30 mouse cellular contexts compared by ENCODE assay signal in the genomic region with DNA sequence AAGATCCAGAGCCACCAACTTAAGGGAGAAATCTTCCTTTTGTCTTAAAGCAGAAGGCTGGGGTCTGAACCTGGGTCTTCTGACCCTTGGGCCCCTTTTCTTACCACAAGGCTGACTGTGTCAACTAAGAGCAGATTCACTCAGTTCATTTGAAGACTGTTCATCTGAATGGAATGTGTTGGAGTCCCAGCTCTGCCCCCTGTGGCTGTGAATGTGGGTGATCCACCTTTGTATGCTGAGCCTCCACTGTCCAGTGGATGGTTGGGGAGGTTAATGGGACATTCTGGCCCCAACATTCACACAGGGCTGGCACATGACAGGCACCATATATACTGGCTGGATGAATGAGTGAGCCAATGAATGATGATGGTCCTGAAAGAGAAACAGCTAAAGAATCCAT. TPM values are rescaled to one million over a fixed set of nuclear protein-coding genes. Genes with fewer than 3 reads are reported as not detected.
DNase-seq lines count a peak whose midpoint lies in the region; ATAC-seq and TF ChIP-seq lines count a peak whose summit lies in the region.
"Had no signal": no experiment of that assay in that cellular context is flagged by ENCODE, and none has a peak within 500 bp of the region (broad histone marks: within the 10 kb centered on the region; RNA-seq: fewer than 3 reads in every experiment).

No protein-coding gene starts in this region.

- H3K4me1 ChIP-seq in hindbrain, embryonic 16.5 days (ENCODE audit: control insufficient read depth, insufficient read depth, low read depth, low read length): peaks cover 5% of the 10 kb centered on the region; the same call in 1 of the 2 replicates
- H3K4me1 ChIP-seq in hindbrain, embryonic 14.5 days (replicated peaks; ENCODE audit: control insufficient read depth, insufficient read depth, low read length): no peaks in the 10 kb centered on the region
- no peaks in the 10 kb centered on the region for H3K4me1 ChIP-seq in midbrain, embryonic 11.5 days (ENCODE audit: control insufficient read depth, insufficient read depth, low read length)
- H3K4me1 ChIP-seq in midbrain, embryonic 14.5 days (ENCODE audit: control insufficient read depth, insufficient read depth, low read length): no peaks in the 10 kb centered on the region
- H3K4me1 ChIP-seq in stomach, postnatal 0 days (replicated peaks; ENCODE audit: control insufficient read depth, insufficient read depth): no peaks in the 10 kb centered on the region
- H3K4me1 ChIP-seq: embryonic facial prominence, embryonic 12.5 days; embryonic facial prominence, embryonic 15.5 days; heart, embryonic 12.5 days; heart, embryonic 15.5 days had no signal

- TF ChIP-seq CTCF in stomach, postnatal 0 days (IDR thresholded peaks at IDR 0.05; ENCODE audit: low read depth): peak; percentile 31

- no peaks in the 10 kb centered on the region for H3K9me3 ChIP-seq in hindbrain, embryonic 16.5 days (ENCODE audit: control insufficient read depth, low read length)
- no peaks in the 10 kb centered on the region for H3K9me3 ChIP-seq in hindbrain, embryonic 14.5 days (ENCODE audit: control insufficient read depth, low read length)
- no peaks in the 10 kb centered on the region for H3K9me3 ChIP-seq in midbrain, embryonic 11.5 days (ENCODE audit: control insufficient read depth, low read length)
- H3K9me3 ChIP-seq in midbrain, embryonic 14.5 days (ENCODE audit: control insufficient read depth, low read length): no peaks in the 10 kb centered on the region
- H3K9me3 ChIP-seq in stomach, postnatal 0 days (ENCODE audit: control insufficient read depth, low read length): no peaks in the 10 kb centered on the region
- H3K9me3 ChIP-seq: embryonic facial prominence, embryonic 12.5 days; embryonic facial prominence, embryonic 15.5 days; heart, embryonic 12.5 days; heart, embryonic 15.5 days; hindbrain, embryonic 10.5 days; hindbrain, embryonic 13.5 days had no signal

- H3K36me3 ChIP-seq in hindbrain, embryonic 16.5 days (ENCODE audit: control insufficient read depth, insufficient read depth, low read length): no peaks in the 10 kb centered on the region
- no peaks in the 10 kb centered on the region for H3K36me3 ChIP-seq in hindbrain, embryonic 14.5 days (replicated peaks; ENCODE audit: control insufficient read depth, insufficient read depth)
- H3K36me3 ChIP-seq in midbrain, embryonic 11.5 days (ENCODE audit: control insufficient read depth, insufficient read depth, low read length): no peaks in the 10 kb centered on the region
- no peaks in the 10 kb centered on the region for H3K36me3 ChIP-seq in midbrain, embryonic 14.5 days (ENCODE audit: control insufficient read depth, insufficient read depth, low read length)
- no peaks in the 10 kb centered on the region for H3K36me3 ChIP-seq in stomach, postnatal 0 days (ENCODE audit: control insufficient read depth, insufficient read depth, low read length)
- H3K36me3 ChIP-seq: heart, embryonic 12.5 days; heart, embryonic 15.5 days; hindbrain, embryonic 13.5 days had no signal

- no peak overlapping the region for H3K4me2 ChIP-seq in hindbrain, embryonic 16.5 days (ENCODE audit: low read length)
- H3K4me2 ChIP-seq in hindbrain, embryonic 14.5 days (replicated peaks): no peak overlapping the region
- H3K4me2 ChIP-seq in midbrain, embryonic 11.5 days: no peak overlapping the region
- no peak overlapping the region for H3K4me2 ChIP-seq in midbrain, embryonic 14.5 days (ENCODE audit: low read length)
- H3K4me2 ChIP-seq in stomach, postnatal 0 days (replicated peaks; ENCODE audit: low read depth): no peak overlapping the region
- H3K4me2 ChIP-seq: embryonic facial prominence, embryonic 12.5 days; embryonic facial prominence, embryonic 15.5 days; heart, embryonic 12.5 days; heart, embryonic 15.5 days; hindbrain, embryonic 13.5 days had no signal

- DNase-seq in hindbrain, embryonic 14.5 days (ENCODE audit: low spot score): no peak
- DNase-seq in midbrain, embryonic 11.5 days (ENCODE audit: low spot score, missing footprints): peak; percentile 61
- no peak for DNase-seq in midbrain, embryonic 14.5 days
- DNase-seq in NIH3T3 (ENCODE audit: low read depth): peak; percentile 51
- no peak for DNase-seq in stomach, postnatal 0 days (ENCODE audit: low spot score)
- no peak for DNase-seq in right cerebral cortex, adult 18-20 months
- DNase-seq in gastrocnemius, postnatal 25 days: no peak
- DNase-seq: adrenal gland, adult 2 months; adrenal gland, postnatal 14 days; B cell, adult 2 months; cerebellum, adult 11 months; cerebellum, adult 2 months; cerebellum, adult 9-11 months; cerebellum, postnatal 25 days; forebrain, postnatal 0 days; gastrocnemius, adult 2 months; gastrocnemius, postnatal 14 days; heart, adult 18-20 months; heart, postnatal 10 days; heart, postnatal 36 days had no signal

- no peak overlapping the region for H3K4me3 ChIP-seq in hindbrain, embryonic 16.5 days (ENCODE audit: low read length)
- no peak overlapping the region for H3K4me3 ChIP-seq in hindbrain, embryonic 14.5 days (replicated peaks; ENCODE audit: low read length)
- H3K4me3 ChIP-seq in midbrain, embryonic 11.5 days (ENCODE audit: low read depth, low read length): no peak overlapping the region
- H3K4me3 ChIP-seq in midbrain, embryonic 14.5 days (replicated peaks; ENCODE audit: low read depth, low read length): no peak overlapping the region
- no peak overlapping the region for H3K4me3 ChIP-seq in stomach, postnatal 0 days (ENCODE audit: low read depth, low read length)
- H3K4me3 ChIP-seq: embryonic facial prominence, embryonic 12.5 days; embryonic facial prominence, embryonic 15.5 days; gastrocnemius, adult 2 months; heart, embryonic 12.5 days; heart, embryonic 15.5 days; hindbrain, embryonic 10.5 days; hindbrain, embryonic 13.5 days had no signal

- no peaks in the 10 kb centered on the region for H3K27me3 ChIP-seq in hindbrain, embryonic 16.5 days (replicated peaks; ENCODE audit: control insufficient read depth, insufficient read depth, low read length)
- H3K27me3 ChIP-seq in hindbrain, embryonic 14.5 days (ENCODE audit: control insufficient read depth, insufficient read depth, low read length): no peaks in the 10 kb centered on the region
- no peaks in the 10 kb centered on the region for H3K27me3 ChIP-seq in midbrain, embryonic 11.5 days (ENCODE audit: control insufficient read depth, insufficient read depth, low read length)
- no peaks in the 10 kb centered on the region for H3K27me3 ChIP-seq in midbrain, embryonic 14.5 days (ENCODE audit: control insufficient read depth, insufficient read depth, low read length)
- H3K27me3 ChIP-seq in stomach, postnatal 0 days (ENCODE audit: control insufficient read depth, insufficient read depth, low read length): no peaks in the 10 kb centered on the region
- H3K27me3 ChIP-seq: embryonic facial prominence, embryonic 12.5 days; embryonic facial prominence, embryonic 15.5 days; heart, embryonic 12.5 days; heart, embryonic 15.5 days; hindbrain, embryonic 13.5 days; Patski had no signal

- no peak for TF ChIP-seq EP300 in stomach, postnatal 0 days (optimal IDR thresholded peaks at IDR 0.05)

- no peak overlapping the region for H3K9ac ChIP-seq in hindbrain, embryonic 16.5 days (ENCODE audit: low read depth, low read length)
- no peak overlapping the region for H3K9ac ChIP-seq in hindbrain, embryonic 14.5 days
- no peak overlapping the region for H3K9ac ChIP-seq in midbrain, embryonic 11.5 days (ENCODE audit: low read length)
- no peak overlapping the region for H3K9ac ChIP-seq in midbrain, embryonic 14.5 days (replicated peaks; ENCODE audit: low read length)
- no peak overlapping the region for H3K9ac ChIP-seq in stomach, postnatal 0 days (ENCODE audit: low read length)
- H3K9ac ChIP-seq: embryonic facial prominence, embryonic 12.5 days; embryonic facial prominence, embryonic 15.5 days; forebrain, postnatal 0 days; heart, embryonic 12.5 days; heart, embryonic 15.5 days; hindbrain, embryonic 13.5 days had no signal

- ATAC-seq in hindbrain, embryonic 16.5 days: 0 out of 2 replicates have a peak, but pooled peaks have one; percentile 18
- no peak for ATAC-seq in hindbrain, embryonic 14.5 days (ENCODE audit: low FRiP score)
- no peak for ATAC-seq in midbrain, embryonic 11.5 days (ENCODE audit: low FRiP score)
- no peak for ATAC-seq in midbrain, embryonic 14.5 days (ENCODE audit: low FRiP score, low TSS enrichment)
- no peak for ATAC-seq in stomach, postnatal 0 days (ENCODE audit: low FRiP score, low TSS enrichment)
- ATAC-seq: forebrain, embryonic 14.5 days; forebrain, postnatal 0 days; Patski had no signal

- no peak overlapping the region for H3K27ac ChIP-seq in hindbrain, embryonic 16.5 days (ENCODE audit: low read depth, low read length)
- H3K27ac ChIP-seq in hindbrain, embryonic 14.5 days: no peak overlapping the region
- no peak overlapping the region for H3K27ac ChIP-seq in midbrain, embryonic 11.5 days (ENCODE audit: low read depth, low read length)
- H3K27ac ChIP-seq in midbrain, embryonic 14.5 days (replicated peaks; ENCODE audit: low read depth, low read length): no peak overlapping the region
- no peak overlapping the region for H3K27ac ChIP-seq in stomach, postnatal 0 days (replicated peaks)
- H3K27ac ChIP-seq: embryonic facial prominence, embryonic 12.5 days; embryonic facial prominence, embryonic 15.5 days; gastrocnemius, adult 2 months; heart, embryonic 15.5 days; hindbrain, embryonic 10.5 days; hindbrain, embryonic 13.5 days had no signal

RNA-seq across cellular contexts. Expression of gene Col27a1, which starts 34.2 kb away (rescaled TPM):
- polyA plus RNA-seq in hindbrain, embryonic 16.5 days (2015; fragmentation: Nextera tagmentation; extraction: Ambion mirVana): 2.7 and 3.1 TPM in 2 replicates
- polyA plus RNA-seq in hindbrain, embryonic 14.5 days (2014; fragmentation: Nextera tagmentation; extraction: Ambion mirVana): 2.0 and 2.6 TPM in 2 replicates
- 1.9 and 2.3 TPM in 2 replicates for polyA plus RNA-seq in midbrain, embryonic 11.5 days (2014; fragmentation: Nextera tagmentation; extraction: Ambion mirVana)
- 1.2 and 1.4 TPM in 2 replicates for polyA plus RNA-seq in midbrain, embryonic 14.5 days (2014; fragmentation: Nextera tagmentation; extraction: Ambion mirVana)
- polyA plus RNA-seq in stomach, postnatal 0 days (2015; fragmentation: Nextera tagmentation; extraction: Ambion mirVana): 5.3 and 6.2 TPM in 2 replicates
- under 1 TPM; 0.92 to 0.94 TPM for total RNA-seq in gastrocnemius, postnatal 25 days (2021)
- total RNA-seq: MEL had no signal

Comparison
In these comparisons a context has a peak if more than half of its experiments do, and no peak if none do; other contexts are left out.
1. DNase-seq: peak in midbrain, embryonic 11.5 days (single experiment) and NIH3T3 (single experiment); none in hindbrain, embryonic 14.5 days (single experiment), midbrain, embryonic 14.5 days (single experiment), stomach, postnatal 0 days (single experiment), right cerebral cortex, adult 18-20 months (single experiment) and gastrocnemius, postnatal 25 days (single experiment).